Mouse (Mus musculus) layer of hippocampus, postnatal 25 days (tissue): ENCODE data around the gene 4921536K21Rik. TPM values are rescaled to one million over a fixed set of nuclear protein-coding genes. Genes with fewer than 3 reads are reported as not detected.
"Not testable (repeated sequence)": the region's sequence is repeated elsewhere in the genome, so short reads cannot be mapped to it uniquely, and the experiment has no call there.

Experiments
- DNase-seq, 2 experiments: peaks; one replicate each; pipeline ENCODE4 v3.0.0; 2022; ENCODE audit warnings: mixed read lengths in 2 of 2, low spot score in 1 of 2; ENCODE audit errors: extremely low spot score in 1 of 2
- total RNA-seq, 2 experiments: library from RNA; stranded (reverse); gene quantifications; 2 replicates each; pipeline ENCODE4 v1.2.3; 2021

Gene 4921536K21Rik
- total RNA-seq, 2 experiments from 2014 or later = 0.62 to 0.63 TPM

DNA sequence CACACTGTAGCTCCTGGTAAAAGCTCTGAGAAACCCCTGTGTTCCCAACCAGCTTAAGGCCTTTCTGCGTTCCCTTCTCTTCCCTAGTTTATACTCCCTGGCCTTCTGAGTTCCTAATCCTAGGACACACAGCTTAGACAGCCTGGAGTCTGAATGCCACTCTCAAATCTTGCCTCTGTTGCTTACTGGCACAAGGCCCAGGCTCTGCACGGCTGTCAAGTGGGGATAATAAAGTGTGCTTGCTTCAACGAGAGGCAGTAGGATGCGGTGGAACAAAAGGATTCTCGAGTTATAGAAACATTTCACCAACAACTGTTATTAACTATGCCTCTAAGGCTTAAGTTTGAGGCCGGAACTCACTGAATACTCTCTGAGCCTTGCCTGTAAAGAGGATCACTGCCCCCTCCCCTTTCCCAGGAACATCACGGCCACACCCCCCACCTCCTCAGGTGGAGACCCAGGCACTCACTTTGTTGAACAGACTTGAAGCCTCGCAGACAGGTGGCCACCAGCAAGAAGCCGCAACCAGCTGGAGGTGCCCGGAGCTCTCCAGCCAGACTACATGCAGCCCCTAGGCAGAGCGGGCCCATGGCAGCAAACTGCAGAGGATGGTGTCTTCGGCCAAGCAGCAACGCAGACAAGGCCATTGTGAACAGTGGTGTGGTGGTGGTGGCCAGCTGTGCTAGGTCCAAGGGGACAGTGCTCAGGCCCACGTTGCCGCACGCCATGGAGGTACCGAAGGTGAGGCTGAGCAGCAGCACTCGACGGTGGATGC is 17.4 kb upstream of the 4921536K21Rik start:
- peak in 1 of 2 experiments; percentile 42 for DNase-seq

DNA sequence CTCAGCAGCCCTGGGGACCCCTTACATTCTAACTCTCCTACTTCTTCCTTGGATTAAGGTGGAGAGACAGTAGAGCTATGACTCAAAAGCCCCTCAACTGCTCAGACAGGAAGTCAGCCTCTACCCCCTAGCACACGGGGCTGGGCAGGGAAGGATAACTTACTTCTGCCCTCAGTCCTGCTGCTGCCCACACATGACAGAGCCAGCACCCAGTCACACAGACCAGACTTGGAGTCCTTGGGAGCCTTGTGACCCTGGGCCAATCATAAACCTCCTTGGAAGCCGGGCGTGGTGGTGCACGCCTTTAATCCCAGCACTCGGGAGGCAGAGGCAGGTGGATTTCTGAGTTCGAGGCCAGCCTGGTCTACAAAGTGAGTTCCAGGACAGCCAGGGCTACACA is 16.5 kb upstream of the 4921536K21Rik start:
- not testable (repeated sequence) for DNase-seq

- DNase-seq = no peak
Measured at GRCm38 (mm10) chr11:3910513-3911310, 15.8 kb upstream of the 4921536K21Rik start.

DNA sequence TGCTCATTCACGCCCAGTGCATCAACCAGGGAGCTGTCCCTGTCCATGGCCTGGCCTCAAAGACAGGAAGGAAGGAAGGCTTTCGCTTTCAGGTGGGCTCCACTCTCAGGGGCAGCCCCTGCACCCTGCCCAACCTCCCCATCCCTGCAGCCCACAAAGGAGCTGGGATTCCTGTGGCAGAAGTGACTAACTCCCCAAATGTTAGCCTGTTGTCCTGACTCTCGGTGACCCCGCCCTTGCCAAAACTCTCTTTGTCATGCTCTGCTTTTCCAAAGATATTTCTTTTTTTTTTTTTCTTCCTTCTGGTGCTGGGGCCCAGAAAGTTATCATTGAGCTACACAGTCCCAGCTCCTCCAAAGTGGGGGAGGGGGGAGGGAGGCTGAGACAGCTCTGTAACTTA is 14.3 kb upstream of the 4921536K21Rik start:
- DNase-seq = no peak

- no peak for DNase-seq
Measured at GRCm38 (mm10) chr11:3905446-3905845, 10.5 kb upstream of the 4921536K21Rik start.

- no peak for DNase-seq
Measured at GRCm38 (mm10) chr11:3904673-3905072, 9.8 kb upstream of the 4921536K21Rik start.

DNA sequence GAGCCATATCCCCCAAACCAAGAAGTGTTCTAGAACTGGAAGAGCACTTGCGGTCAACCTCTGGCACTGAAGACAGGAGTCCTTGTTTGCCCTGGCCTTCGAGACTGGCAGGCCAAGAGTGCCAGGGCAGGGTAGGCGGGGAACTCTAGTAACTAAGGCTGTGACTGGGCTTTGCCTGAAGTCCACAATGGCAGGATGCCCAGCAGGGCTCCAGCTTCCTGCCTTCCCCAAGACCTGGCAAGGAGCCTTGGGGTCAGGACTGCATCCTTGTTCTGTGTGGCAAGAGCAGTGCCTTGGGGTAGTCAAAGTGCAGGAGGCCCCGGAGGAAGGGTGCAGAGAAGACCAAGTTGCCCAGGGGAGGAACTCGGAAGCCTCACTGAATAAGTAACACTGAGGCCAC is 8.1 kb upstream of the 4921536K21Rik start:
- peak in 1 of 2 experiments; percentile 53 for DNase-seq

DNA sequence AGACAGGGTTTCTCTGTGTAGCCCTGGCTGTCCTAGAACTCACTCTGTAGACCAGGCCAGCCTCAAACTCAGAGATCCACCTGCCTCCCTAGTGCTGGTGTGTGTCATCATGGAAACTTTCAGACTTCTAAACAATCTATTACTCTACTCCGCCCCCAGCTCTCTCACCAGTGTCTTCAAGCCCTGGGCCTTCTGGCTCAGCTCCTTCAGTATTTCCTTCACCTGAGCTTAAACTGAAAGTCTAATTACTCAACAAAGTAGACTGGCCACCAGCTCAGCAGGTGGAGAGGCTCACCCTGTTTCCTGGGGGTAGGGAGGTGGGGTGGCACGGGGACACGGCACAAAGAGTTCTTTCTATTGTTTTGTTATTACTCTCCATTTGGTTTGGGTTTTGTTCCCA is 7.6 kb upstream of the 4921536K21Rik start:
- DNase-seq = no peak

GRCm38 (mm10) chr11:3900296-3900695 is 5.4 kb upstream of the 4921536K21Rik start:
- no peak for DNase-seq

DNA sequence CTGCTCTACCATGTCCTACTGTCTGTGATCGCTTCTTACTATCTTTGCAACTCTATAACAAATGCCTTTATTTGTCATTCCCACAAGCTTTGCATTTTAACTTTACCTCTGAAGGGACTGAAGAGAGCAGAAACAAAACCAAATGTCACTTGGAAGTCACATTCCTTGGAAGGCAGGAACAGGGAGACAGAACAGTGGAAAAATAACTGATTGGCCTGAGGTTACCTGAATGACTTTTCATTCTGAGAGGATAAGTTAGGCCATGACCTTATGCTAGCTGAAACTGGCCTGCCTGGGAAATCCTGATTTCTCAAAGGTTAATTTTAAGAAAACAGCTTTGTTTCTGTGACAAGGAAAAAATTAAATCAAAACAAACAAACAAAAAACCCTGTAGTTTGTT is 1.0 kb upstream of the 4921536K21Rik start:
- DNase-seq = no peak

GRCm38 (mm10) chr11:3895458-3895857 is 560 bp upstream of the 4921536K21Rik start:
- no peak for DNase-seq

- DNase-seq = no peak
Measured at GRCm38 (mm10) chr11:3893970-3894369, 928 bp downstream of the 4921536K21Rik start.

- DNase-seq = no peak
Measured at GRCm38 (mm10) chr11:3887331-3887730, 7.6 kb downstream of the 4921536K21Rik start.

DNA sequence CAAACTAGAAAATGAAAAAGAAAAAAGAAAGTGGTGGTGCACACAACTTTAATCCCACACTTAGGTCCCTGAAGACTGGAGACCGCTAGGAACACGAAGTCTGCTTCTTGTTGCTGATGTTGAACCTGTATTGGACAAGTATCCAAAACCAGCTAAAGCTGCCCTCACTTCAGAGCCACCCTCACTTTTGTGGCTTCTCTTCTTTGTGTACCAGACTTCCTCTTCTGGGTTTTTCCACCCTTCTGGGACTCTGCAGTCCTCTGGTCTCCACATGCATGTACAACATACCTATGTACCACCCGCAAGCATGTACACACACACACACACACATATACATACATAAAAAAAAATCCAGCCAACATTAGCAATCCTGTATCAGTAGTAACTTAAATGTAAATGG is 11.2 kb downstream of the 4921536K21Rik start:
- no peak for DNase-seq

DNA sequence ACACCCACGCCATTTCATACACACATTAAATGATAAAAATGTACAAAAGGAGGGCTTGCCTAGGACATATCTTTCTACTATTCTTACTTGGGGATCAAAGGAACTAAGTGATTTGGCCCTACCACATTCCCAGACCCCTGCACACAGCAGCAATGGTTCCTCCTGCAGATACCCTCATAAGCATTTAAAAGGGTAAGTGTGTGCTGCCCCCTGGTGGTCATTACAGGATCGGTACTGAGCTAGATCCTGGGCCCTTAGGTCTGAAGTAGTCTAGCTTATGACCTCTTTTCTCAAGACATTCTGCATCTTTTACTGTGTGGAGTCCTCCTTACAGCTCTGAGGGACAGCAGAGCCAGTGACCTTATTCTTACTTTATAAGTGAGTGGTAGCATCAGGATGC is 15.1 kb downstream of the 4921536K21Rik start:
- DNase-seq = peak; percentile 58 to 89

DNA sequence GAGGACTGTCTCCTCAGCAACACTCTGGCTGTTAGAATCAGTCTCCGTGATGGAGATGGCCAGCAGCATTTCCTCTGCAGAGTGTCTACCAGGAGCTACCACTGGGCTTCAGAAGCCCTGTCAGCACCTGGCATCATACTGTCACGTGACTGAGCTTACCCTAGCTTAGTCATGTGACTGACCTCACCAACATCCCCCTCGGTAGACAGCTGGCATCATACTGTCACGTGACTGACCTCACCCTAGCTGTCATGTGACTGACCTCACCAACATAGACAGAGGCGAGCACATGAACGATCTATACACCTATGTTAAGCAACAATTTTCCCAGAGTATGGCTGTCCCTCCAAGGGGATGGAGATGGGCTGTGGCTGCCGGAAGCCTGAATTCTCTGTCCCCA is 16.2 kb downstream of the 4921536K21Rik start:
- DNase-seq = no peak

DNA sequence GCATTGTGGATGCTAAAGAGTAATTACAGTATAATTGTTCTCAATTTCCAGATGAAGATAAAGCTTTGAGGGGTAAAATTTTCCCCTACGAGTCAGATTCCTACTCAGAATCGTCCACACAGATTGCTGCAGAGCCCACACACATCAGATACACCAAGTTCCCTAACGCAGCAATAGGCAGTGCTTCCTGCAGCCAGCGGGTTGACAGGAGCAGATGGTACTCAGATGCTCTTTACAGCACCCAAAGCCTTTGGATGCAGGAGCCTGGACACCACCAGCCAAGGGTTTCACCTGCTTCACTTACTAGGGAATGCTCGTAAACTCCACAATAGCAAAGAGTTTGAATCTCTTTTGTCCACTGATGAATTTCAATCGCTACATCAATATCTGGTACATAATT is 18.5 kb downstream of the 4921536K21Rik start:
- DNase-seq = no peak

DNA sequence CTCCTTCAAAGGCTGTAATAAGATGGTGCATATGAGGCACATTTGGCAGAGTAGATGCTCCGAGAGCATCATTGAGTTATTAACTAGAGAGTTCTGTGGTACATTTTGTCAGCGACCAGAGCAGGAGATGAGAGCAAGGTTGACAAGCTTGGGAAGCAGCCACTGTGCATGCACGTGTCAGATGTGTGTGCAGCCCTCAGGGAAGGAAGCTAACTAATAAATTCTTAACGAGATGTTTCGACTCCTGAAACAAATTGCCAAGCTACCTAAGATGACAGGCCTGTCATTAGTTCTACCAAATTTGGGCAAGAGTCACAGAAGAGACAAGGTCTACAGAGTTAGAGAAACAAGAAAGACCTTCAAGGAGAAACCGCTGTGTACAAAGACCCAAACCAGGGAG is 30.6 kb downstream of the 4921536K21Rik start:
- DNase-seq = no peak

- DNase-seq = peak; percentile 67 to 68
Measured at GRCm38 (mm10) chr11:3863454-3864112, 31.3 kb downstream of the 4921536K21Rik start, which contains the start of gene Osbp2. Osbp2 (minus strand) TSS chr11:3863903.

- DNase-seq = no peak
Measured at GRCm38 (mm10) chr11:3862661-3863453, 32.0 kb downstream of the 4921536K21Rik start.
